Mouse (Mus musculus): ENCODE data around the gene Nsmce1.

Gene Nsmce1

DNA sequence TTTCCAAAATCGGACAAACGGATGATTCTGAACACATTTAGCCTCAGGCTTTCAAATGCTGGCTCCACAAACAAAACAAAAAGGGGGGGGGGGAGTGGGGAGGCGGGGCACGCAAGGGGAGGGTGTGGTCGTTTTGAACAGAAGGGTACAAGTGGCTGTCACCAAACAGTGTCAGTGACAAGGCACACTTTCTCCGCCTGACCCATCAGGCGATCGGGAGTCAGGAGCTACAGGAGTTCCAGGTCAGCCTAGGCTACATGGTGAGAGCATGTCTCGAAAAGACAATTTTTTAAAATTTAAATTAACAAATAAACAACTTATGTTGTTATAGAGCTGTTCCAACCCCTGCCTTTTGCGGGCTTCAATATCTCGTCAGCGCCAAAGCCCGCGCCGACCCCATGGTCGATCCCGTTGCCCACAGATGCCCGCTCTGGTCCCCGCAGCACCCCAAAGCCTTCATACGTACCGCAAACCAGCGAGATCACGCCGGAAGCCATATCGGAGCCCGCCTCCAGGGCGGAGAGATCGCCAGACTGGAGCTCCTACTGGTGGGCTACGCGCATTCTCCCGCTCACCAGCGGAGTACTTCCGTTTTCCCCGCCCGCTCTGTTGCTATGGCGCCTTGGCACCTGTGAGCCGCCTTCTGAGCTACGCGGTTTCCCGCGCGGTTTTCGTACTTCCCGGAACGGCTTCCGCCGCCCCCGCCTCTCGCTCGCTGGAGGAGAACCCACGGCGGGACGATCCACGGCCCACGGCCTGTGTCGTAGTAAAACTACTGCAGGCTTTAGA is at the start of gene Nsmce1:
Gene Nsmce1 (minus strand): TSS at position 650 of the 789 bp plus-strand sequence.
- DNase-seq (ENCODE audit: low read depth): peak; percentile 88

DNA sequence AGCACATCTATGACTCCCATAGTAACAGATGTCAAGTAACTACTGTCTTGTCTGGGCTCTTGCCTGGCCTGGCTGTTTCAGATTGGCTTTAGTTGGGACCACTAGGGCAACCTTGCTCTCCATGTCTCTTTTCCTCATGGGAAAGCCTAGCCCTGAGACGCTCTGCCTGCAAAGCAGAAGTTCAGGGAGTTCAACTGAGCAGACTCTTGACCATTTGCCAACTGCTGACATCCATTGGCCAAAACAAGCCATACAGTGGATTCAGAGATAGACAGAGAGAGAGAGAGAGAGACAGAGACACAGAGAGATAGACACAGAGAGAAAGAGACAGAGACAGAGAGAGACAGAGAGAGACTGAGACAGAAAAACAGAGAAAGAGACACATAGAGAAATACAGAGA is 49.6 kb upstream of the Nsmce1 start:
- DNase-seq (ENCODE audit: low read depth): no peak

DNA sequence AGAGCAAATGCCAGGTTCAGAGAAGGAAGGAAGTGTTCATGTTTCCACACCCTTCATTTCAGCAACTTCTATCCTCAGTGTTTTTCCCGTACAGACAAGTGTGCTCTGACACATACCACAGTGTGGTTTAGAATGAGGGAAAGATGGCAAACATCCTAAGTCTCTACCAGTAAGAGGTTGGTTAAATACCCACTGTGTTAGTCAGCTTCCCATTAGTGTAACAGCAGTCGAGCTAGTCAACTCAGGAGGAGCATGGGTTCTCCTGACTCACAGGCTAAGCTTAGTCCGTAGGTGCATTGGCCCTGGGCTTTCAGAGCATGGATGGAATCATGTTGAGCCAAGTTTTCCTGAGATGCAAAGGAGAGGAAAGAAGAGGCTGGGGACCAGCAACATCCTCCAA is 48.0 kb upstream of the Nsmce1 start:
- peak; percentile 93 for DNase-seq (ENCODE audit: low read depth)

DNA sequence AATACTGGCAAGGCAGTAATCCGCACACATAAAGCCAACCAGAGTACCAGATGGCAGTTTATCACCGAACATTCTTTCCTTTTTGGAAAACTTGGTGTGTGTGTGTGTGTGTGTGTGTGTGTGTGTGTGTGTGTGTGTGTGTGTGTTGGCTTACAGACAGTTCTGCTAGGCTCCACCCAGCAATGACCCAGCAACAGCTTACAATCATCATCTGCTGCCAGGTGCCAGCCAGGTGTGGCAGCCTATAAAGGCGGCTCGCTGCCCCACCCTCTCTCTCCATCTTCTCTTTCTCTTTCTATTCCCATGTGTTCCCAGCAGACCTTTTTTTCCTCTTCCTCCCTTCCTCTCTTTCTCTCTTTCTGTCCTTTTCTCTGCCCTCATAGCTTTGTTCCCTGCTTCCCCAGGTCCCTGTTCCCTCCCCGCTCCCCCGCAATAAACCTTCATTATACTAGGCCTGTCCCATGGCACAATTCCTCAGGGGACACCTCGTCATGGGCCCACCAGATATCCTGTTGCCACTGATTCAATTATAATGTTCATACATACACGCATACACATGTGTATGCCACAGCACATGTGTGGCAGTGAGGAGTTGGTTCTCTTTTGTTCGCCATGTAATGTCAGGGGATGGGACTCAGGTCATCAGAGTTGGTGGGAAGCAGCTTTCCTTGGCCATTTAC is 36.6 kb upstream of the Nsmce1 start:
- DNase-seq (ENCODE audit: low read depth): no peak

DNA sequence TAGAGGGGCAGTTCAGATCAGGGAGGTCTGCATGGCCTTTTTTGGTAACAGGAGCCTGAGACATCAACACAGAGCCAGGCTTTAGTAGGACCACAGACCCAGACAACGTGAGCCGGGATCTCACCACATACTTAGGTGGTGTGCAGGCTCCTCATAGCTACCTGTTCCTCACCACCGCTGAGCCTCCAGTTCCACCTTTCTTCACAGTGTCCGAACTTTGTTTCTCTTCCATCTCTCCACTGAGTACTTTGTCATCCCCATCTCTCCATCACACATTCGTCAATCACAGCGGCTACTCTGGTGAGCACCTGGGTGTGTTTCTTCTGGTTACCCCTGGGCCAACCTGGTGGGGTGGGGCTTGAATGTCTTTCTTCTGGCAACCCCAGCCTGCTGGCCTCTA is 35.8 kb upstream of the Nsmce1 start:
- DNase-seq (ENCODE audit: low read depth): no peak

DNA sequence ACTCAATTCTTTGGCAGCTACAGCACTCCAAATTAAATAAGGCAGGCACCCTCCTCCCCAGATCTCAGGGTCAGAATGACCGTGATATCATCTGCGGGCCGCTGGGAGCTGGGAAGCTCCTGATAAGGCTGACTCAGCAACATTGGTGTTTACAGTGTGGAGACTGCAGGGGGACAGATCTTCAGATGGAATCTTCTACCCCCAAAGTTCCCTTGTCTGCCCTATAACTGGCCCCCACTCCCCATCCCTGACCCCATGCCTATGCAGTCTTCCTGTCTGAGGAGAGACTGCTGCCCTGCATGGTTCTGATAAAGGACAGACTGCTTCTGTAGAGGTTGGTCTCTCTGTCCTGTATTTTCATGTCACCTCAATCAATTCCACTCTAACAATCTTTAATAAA is 31.7 kb upstream of the Nsmce1 start:
- no peak for DNase-seq (ENCODE audit: low read depth)

DNA sequence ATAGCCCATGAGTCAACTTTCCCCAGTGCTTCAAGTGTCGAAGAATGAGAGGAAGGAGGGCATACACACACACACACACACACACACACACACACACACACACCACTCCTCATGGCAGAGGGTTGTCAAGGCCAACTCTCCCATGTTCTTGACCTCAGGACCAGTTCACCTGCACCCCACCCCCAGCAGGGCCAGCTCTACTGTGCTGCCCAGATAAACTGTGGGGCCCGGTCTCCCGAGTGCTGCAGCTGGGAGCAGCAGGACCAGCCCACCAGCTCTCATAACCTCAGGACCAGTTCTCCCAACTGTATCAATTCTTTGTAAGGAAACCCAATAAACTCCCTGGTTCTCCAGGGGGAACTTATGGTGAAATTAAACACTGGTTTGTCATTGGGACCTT is 28.3 kb upstream of the Nsmce1 start:
- DNase-seq (ENCODE audit: low read depth): no peak

DNA sequence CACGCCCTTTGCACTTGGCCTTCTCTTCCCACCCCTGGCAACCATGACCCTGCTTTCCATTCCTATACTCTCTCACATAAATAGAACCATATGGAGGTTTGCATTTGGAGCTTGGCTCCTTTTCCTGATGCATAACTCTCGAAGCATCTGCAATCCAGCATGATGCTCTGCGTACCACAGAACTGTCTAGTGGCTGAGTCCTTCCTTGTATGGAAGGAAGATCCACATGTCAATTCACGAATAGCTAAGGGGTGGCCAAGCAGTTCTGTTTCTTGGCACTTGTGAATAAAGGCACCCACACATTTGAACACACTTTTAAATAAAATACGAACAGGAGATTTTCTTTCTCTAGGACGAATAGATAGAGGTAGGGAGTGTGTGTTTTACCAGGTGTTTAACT is 26.1 kb upstream of the Nsmce1 start:
- DNase-seq (ENCODE audit: low read depth): no peak

DNA sequence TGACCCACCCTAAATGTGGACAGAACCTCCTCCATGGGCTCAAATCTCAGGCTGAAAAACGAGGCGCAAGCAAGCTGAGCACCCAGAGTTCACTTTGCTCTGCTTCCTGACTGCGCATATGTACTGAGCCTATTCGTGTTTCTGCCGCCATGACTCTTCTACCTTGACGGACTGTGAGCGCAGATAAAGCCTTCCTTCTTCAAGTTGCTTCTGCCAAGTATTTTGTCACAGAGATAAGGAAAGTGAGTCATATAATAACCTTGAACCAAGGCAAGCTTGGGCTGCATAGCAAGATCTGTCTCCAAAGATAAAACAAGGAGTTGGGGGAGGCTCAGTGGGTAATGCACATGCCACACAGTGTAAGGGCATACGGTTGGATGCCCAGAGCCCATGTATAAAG is 25.3 kb upstream of the Nsmce1 start:
- no peak for DNase-seq (ENCODE audit: low read depth)

DNA sequence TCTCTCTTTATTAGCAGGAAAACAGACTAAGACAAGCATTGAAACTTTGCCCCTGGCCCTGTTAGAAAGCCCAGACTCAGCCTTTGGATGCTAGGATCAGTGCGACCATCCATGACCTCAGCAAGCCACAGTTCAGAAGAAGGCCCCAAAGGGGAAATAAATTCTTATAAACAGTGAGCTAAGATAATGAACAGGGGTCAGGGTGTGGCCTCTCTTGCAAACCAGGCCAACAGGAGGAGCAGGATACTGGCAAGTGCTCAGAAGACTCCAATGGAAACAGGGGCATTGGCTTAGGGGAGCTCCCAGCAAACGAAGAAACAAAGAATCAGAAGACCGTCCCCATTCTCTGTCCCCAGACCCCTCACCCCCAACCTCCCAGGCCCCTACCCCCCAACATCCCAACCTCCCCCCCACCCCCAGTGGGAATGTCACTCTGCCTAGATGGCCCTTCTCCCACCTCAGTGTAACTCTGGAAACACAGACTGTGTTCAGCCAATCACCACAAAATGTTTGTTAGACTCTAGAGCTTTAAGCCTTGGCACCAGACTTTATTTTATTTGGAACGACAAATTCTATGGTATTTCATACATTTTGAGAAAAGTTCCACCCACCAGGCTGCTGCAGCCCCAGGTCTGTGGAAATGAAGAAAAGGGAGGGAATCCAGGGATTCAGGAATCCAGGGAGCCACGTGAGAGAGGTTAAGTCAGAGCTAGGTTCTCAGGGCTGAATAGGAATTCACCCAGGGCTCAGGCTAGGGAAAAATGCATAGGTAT is 23.9 kb upstream of the Nsmce1 start:
- DNase-seq (ENCODE audit: low read depth): peak; percentile 34

DNA sequence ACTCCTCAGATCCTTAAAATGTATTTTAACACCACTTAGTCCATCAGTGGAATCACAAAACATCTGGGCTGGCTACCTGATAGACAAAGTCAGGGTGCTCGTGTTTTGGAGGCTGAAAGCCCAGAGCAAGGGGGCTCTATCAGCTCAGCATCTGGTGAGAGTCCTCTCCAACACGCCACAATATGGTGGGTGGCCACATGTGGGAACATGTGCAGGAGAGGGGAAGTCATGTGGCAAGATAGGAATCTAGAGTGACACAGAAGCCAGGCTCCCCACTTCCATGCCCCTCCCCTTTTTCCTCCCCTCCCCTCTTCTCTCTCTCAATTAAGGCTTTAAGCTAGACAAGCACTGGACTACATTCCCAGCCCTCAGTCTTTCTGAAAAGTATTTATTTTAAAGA is 20.5 kb upstream of the Nsmce1 start:
- no peak for DNase-seq (ENCODE audit: low read depth)

DNA sequence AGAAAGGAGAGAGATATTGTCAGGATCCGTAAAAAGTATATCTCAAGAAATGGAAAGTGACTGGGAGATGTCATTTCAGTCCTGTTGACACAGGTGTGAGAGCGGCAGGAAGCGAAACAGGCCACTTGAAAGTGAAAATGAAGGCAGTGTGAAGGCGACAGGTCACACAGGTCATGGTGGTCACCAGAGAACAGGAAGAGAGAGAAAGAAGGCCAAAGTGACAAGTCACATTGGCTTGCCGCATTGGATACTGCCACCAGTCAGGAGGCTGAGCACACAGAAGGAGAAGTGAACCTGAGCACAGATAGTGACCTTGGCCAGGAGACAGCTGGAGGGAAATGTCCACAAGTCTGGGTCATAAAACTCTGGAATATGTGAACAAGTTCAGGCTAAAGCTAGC is 20.0 kb upstream of the Nsmce1 start:
- no peak for DNase-seq (ENCODE audit: low read depth)

DNA sequence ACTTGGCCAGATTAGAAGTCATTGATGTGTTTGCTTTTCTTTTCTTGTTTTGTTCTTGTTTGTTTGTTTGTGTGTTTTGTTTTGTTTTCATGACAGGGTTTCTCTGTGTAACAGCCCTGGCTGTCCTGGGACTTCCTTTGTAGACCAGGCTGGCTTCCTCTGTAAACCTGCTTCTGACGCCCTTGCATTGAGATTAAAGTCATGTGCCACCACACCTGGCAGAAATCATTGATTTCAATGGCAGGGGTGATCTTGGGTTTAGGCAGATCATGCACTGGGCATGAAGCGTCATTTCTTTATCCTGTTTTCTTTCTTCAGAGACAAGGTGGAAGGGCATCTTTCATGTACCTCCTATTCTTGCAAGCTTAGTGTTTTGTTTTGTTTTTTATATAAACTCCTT is 15.9 kb upstream of the Nsmce1 start:
- no peak for DNase-seq (ENCODE audit: low read depth)

DNA sequence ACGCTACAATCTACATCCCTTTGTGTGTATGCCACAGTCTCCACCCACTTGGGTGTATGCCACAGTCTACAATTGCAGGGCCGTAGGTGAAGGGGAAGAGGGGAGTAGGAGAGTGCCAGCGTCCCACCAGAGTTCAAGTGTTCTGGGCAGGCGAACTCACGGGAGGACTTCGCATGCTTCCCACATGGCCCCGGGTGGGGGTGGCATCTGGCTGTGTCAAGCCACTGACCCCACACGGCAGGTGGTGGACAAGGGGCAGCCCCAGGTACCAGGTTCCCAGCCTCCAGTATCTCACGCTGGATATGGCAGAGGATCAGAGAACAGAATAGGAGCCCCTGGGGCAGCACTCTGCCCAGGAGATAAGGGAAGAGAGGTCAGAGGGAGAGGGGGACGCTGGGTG is 14.2 kb upstream of the Nsmce1 start:
- no peak for DNase-seq (ENCODE audit: low read depth)

DNA sequence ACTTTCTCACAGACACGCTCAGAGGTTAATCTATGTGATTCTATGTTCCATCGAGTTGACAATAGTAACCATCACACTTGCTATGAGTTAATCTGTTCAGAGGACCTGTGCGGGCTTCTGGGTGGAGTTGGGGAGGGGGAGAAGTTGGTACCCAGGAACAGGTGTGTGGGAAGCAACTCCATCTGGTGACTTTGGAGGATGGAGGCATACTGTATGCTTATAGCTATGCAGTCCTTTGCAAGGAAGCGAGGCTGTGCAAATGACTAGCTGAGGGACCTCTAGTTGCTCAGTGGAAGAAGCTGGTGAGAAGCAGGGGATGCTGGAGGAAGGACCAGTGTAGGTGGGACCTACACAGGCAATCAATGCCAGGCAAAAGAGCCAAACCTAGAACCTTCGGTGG is 13.2 kb upstream of the Nsmce1 start:
- no peak for DNase-seq (ENCODE audit: low read depth)

DNA sequence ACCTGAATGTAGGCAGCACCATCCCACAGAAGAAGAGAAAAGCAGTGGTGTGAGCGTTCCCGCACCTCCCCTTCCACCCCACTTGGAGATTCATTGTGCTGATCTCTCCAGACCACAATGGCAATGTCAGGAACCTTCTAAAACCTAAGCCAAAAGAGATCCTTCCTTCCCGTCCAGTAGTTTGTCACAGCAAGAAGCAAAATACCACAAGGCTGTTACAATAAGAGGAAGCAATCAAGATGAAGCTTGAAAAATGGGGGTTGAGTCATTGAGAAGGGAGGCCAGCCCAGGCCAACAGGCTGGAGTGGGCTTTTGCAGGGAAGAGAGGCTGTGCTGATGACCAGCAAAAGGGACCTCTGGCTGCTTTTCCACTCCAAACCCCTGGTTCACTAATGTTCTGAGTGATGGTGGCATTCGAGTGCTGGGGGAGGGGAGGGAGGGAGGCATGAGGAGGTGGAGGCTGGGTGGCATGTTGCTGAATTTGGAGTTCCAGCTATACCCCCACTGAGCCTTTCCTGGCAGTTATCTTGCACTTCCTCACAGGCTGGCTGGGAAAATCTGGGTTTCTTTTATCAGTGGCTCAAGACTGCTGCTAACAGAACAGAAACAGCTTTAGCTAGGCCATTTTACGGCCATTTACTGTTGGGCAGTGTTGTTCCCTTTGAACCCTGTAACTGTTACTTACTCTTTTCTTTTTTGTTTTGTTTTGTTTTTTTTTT is 12.1 kb upstream of the Nsmce1 start:
- no peak for DNase-seq (ENCODE audit: low read depth)

DNA sequence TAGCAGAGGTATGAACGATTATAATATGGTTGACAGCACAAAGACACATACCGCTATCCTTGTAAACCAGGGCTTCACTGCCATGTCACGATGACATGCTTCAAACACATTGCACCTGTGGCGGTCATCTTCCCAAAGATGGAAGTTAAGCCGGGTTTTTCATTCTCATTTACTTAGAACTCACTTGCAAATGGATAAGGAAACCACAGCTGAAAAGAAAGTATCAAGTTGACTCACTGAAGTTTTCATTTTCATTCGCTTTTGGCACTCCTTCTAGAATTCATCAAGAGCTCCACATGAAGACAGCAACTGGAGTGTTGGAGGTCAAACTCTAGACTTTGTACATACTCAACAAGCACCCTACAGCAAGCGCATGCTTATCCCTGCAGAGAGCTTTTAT is 9.5 kb upstream of the Nsmce1 start:
- DNase-seq (ENCODE audit: low read depth): no peak

DNA sequence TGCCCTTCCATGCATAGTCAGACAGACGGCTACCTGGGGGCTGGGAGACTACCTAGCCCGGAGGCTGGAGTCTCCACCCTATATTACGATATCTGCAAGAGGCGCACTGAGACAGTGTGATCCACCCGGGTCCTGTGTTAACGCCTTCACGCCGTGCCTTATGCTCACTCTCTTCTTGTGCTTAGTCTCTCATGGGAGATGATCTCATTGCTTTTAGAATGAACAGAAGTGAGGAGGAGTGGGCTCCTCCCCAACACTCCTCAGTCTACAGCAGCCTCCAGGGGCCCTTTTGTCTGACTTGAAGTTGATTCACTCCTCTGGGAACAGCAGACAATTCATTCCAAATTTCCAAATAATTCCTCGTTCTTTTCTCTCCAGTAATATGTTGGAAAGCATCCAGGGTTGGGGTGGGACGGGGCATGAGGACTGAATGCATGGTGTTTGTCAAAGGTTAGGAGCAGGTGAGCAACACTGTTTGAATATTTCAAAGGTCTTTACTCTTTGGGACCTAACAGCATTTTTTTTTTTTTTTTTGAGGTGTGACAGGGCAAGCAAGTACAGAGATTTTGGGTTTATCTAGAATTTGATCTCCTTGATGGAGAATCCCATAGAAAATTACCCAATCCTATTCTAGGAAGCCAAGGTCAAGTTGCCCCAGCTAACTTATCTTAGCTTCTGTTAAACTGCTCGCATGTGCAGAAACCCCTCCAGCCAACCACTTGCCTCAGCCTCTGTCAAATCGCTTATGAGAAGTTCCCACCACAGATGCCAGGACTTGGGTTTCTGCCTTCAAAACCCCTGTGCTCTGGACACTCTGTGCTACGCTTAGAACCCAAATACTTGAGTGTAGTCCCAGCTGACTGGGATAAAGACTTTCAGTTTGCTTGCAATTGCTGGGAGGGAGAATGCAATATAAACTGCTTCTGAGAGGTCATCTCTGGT is 8.8 kb upstream of the Nsmce1 start:
- DNase-seq (ENCODE audit: low read depth): peak; percentile 56

DNA sequence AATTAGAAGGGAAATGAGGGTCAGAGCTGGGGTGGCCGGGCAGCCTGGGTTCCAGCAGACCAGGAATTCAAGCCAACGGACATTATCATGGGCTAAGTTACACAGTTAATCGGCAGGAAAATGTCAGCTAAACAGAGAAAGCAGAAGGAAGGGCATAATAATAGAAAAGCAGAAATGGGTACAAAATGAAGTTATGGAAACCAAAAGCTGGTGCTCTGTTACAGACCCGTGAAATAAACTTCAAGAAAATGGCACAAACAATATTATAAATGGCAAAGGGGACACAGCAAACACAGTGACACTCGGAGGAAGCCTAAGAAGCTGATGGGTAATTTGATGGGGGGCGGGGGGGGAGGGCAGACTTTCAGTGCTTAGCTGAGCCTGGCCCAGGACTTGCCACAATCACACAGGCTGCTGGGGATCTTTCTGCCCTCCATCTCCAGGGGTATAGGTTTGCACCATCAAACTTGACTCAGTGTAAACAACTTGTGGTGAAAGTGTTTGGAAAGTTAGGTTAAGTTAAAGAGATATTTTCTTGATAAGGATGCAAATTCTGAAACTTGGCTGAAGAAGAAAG is 4.6 kb upstream of the Nsmce1 start:
- DNase-seq (ENCODE audit: low read depth): no peak

DNA sequence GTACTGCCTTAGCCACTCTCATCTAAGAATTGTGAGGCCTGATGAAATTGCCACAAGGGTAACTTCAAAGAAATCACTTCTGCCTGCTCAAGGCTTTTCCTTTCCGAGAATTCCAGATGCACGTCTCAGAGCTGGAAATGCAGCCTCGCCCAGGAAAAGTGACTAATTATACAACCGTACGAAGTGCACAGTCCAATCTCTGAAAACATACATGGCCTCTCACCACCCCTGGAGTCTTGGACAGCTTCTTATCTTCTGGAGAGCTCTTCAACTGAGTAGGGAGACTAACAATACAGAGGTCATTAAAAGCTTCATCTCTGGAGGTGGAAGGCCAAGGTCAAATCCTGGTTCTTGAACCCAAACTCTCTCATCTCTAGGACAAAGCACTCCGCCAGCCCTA is 1.2 kb upstream of the Nsmce1 start:
- DNase-seq (ENCODE audit: low read depth): no peak

DNA sequence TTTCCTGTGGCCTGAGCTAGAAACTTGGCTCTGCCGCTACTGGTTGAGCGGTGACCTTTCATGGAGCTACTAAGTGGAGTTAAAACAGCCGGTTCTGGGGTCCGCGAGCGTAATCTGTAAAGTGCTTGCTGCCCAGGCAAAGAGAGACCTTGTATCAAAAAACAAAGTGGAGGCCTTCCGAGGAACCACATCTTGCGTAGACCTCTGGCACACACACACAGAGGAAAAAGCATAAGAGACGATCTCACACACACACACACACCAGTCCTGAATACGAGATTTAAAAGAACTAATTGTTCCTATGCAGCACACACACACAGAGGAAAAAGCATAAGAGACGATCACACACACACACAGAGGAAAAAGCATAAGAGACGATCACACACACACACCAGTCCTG is 364 bp upstream of the Nsmce1 start:
- DNase-seq (ENCODE audit: low read depth): no peak

Data from fibroblast of lung, adult 2 months (primary cell).